Mouse (Mus musculus) CH12.LX (cell line): ENCODE measurements around the gene Acoxl. TPM values are rescaled to one million over a fixed set of nuclear protein-coding genes. Genes with fewer than 3 reads are reported as not detected.
A peak's percentile ranks its signal among the peaks of the same experiment; 100 is the strongest.

Source experiments
- DNase-seq: peaks from one replicate; pipeline ENCODE4 v3.0.0-alpha.2; 2013; ENCODE audit errors: extremely low read depth
- H3K27ac ChIP-seq: 2 replicates; pipeline ENCODE4 v1.5.1; 2012; ENCODE audit warnings: low read depth, mild to moderate bottlenecking, control low read depth, moderate library complexity; ENCODE audit not compliant: insufficient read depth
- H3K27me3 ChIP-seq: replicated peaks from 2 replicates; pipeline ENCODE3; 2012; ENCODE audit warnings: inconsistent platforms
- H3K36me3 ChIP-seq, 2 experiments: replicated peaks in 1 of 2; 2 replicates each; pipeline versions ENCODE3 to v1.6.1; 2012; ENCODE audit warnings: inconsistent platforms in 1 of 2, low read length in 1 of 2, mild to moderate bottlenecking in 1 of 2, mixed read lengths in 1 of 2, moderate library complexity in 1 of 2; ENCODE audit not compliant: control insufficient read depth in 1 of 2, insufficient read depth in 1 of 2
- H3K4me1 ChIP-seq, 2 experiments: 2 replicates each; pipeline ENCODE4 v1.6.1; 2012; ENCODE audit warnings: inconsistent platforms in 1 of 2, moderate library complexity in 1 of 2; ENCODE audit not compliant: insufficient read depth in 2 of 2, control insufficient read depth in 1 of 2
- H3K4me2 ChIP-seq: 2 replicates; pipeline ENCODE4 v1.6.1; 2012; ENCODE audit warnings: low read depth, mild to moderate bottlenecking, control low read depth; ENCODE audit not compliant: poor library complexity, insufficient read depth, severe bottlenecking
- H3K4me3 ChIP-seq, 3 experiments: fragments of 150-350 bp in 1 of 3; sonication (generic) in 1 of 3; replicated peaks in 1 of 3; 2 replicates each; pipeline versions ENCODE3 to v1.5.1; 2011 to 2012; ENCODE audit warnings: low read depth in 2 of 3, low read length in 2 of 3, mild to moderate bottlenecking in 2 of 3, moderate library complexity in 2 of 3, control low read depth in 1 of 3, improper control_type of control experiment in 1 of 3, inconsistent platforms in 1 of 3, mixed read lengths in 1 of 3; ENCODE audit not compliant: poor library complexity in 1 of 3
- H3K79me2 ChIP-seq: replicated peaks from 2 replicates; pipeline ENCODE4 v1.6.1; 2012; ENCODE audit warnings: mild to moderate bottlenecking, moderate library complexity; ENCODE audit not compliant: control insufficient read depth, poor library complexity, insufficient read depth, severe bottlenecking; ENCODE audit errors: extremely low read depth
- H3K9ac ChIP-seq: 2 replicates; pipeline ENCODE4 v1.6.1; 2012; ENCODE audit warnings: low read depth, mild to moderate bottlenecking, control low read depth, moderate library complexity; ENCODE audit not compliant: insufficient read depth
- H3K9me3 ChIP-seq: replicated peaks from 2 replicates; pipeline ENCODE3; 2012; ENCODE audit warnings: low read length, inconsistent platforms, mixed read lengths
- BHLHE40 ChIP-seq: IDR thresholded peaks from 2 replicates; pipeline ENCODE4 v1.6.1; 2011; ENCODE audit warnings: mild to moderate bottlenecking, low read depth, low read length, improper control_type of control experiment
- CHD2 ChIP-seq: IDR thresholded peaks from 2 replicates; pipeline ENCODE4 v1.6.1; 2011; ENCODE audit warnings: low read length, improper control_type of control experiment
- CTCF ChIP-seq, 2 experiments: IDR thresholded peaks in 1 of 2; conservative IDR thresholded peaks in 1 of 2; 2 replicates each; pipeline ENCODE4 v1.5.1; 2011 to 2012; ENCODE audit warnings: low read depth in 2 of 2, low read length in 2 of 2, improper control_type of control experiment in 1 of 2, inconsistent platforms in 1 of 2, mild to moderate bottlenecking in 1 of 2, moderate library complexity in 1 of 2
- E2F4 ChIP-seq: IDR thresholded peaks from 2 replicates; pipeline ENCODE4 v1.6.1; 2011; ENCODE audit warnings: low read depth, low read length, improper control_type of control experiment; ENCODE audit not compliant: insufficient replicate concordance
- EP300 ChIP-seq: IDR thresholded peaks from 2 replicates; pipeline ENCODE4 v1.6.1; 2011; ENCODE audit warnings: low read length, improper control_type of control experiment
- ETS1 ChIP-seq: conservative IDR thresholded peaks from 2 replicates; pipeline ENCODE4 v1.6.1; 2012; ENCODE audit warnings: low read depth, mild to moderate bottlenecking, inconsistent platforms, low read length, improper control_type of control experiment, moderate library complexity
- HCFC1 ChIP-seq: IDR thresholded peaks from 2 replicates; pipeline ENCODE4 v1.6.1; 2012; ENCODE audit warnings: low read depth, mild to moderate bottlenecking, inconsistent platforms, low read length, improper control_type of control experiment
- IRF4 ChIP-seq: IDR thresholded peaks from 2 replicates; pipeline ENCODE4 v1.6.1; 2014; ENCODE audit warnings: low read depth, mild to moderate bottlenecking, inconsistent platforms, low read length, improper control_type of control experiment
- JUN ChIP-seq: IDR thresholded peaks from 2 replicates; pipeline ENCODE4 v1.6.1; 2011; ENCODE audit warnings: low read depth, mild to moderate bottlenecking, low read length, improper control_type of control experiment, moderate library complexity; ENCODE audit not compliant: insufficient read depth
- MAFK ChIP-seq: IDR thresholded peaks from 2 replicates; pipeline ENCODE4 v1.6.1; 2011; ENCODE audit warnings: low read length, improper control_type of control experiment; ENCODE audit not compliant: insufficient replicate concordance
- MAX ChIP-seq: IDR thresholded peaks from 2 replicates; pipeline ENCODE4 v1.6.1; 2011; ENCODE audit warnings: low read length, improper control_type of control experiment
- MAZ ChIP-seq: IDR thresholded peaks from 2 replicates; pipeline ENCODE4 v1.6.1; 2012; ENCODE audit warnings: low read depth, mild to moderate bottlenecking, inconsistent platforms, low read length, improper control_type of control experiment, moderate library complexity
- MEF2A ChIP-seq: IDR thresholded peaks from 2 replicates; pipeline ENCODE4 v1.6.1; 2014; ENCODE audit warnings: low read depth, mild to moderate bottlenecking, inconsistent platforms, low read length, improper control_type of control experiment, borderline replicate concordance
- MYC ChIP-seq: IDR thresholded peaks from 2 replicates; pipeline ENCODE4 v1.6.1; 2011; ENCODE audit warnings: low read depth, mild to moderate bottlenecking, improper control_type of control experiment, low read length
- NELFE ChIP-seq: IDR thresholded peaks from 2 replicates; pipeline ENCODE4 v1.6.1; 2011; ENCODE audit warnings: low read depth, low read length, improper control_type of control experiment
- NRF1 ChIP-seq: IDR thresholded peaks from 2 replicates; pipeline ENCODE4 v1.6.1; 2014; ENCODE audit warnings: low read depth, mild to moderate bottlenecking, inconsistent platforms, low read length, improper control_type of control experiment, moderate library complexity
- POLR2A ChIP-seq: IDR thresholded peaks from 2 replicates; pipeline ENCODE4 v1.6.1; 2011; ENCODE audit warnings: low read depth, mild to moderate bottlenecking, improper control_type of control experiment, low read length
- RAD21 ChIP-seq: IDR thresholded peaks from 2 replicates; pipeline ENCODE4 v1.6.1; 2011; ENCODE audit warnings: low read depth, mild to moderate bottlenecking, low read length, improper control_type of control experiment, moderate library complexity
- SIN3A ChIP-seq: IDR thresholded peaks from 2 replicates; pipeline ENCODE4 v1.6.1; 2012; ENCODE audit warnings: low read length, improper control_type of control experiment, inconsistent platforms
- TBP ChIP-seq: conservative IDR thresholded peaks from 2 replicates; pipeline ENCODE4 v1.6.1; 2011; ENCODE audit warnings: low read depth, low read length, improper control_type of control experiment
- TCF12 ChIP-seq: IDR thresholded peaks from 2 replicates; pipeline ENCODE4 v1.6.1; 2014; ENCODE audit warnings: low read depth, mild to moderate bottlenecking, inconsistent platforms, low read length, improper control_type of control experiment
- USF1 ChIP-seq: IDR thresholded peaks from 2 replicates; pipeline ENCODE4 v1.6.1; 2014; ENCODE audit warnings: low read depth, mild to moderate bottlenecking, inconsistent platforms, low read length, improper control_type of control experiment
- USF2 ChIP-seq: conservative IDR thresholded peaks from 2 replicates; pipeline ENCODE4 v1.6.1; 2011; ENCODE audit warnings: low read depth, low read length, improper control_type of control experiment
- ZMIZ1 ChIP-seq: IDR thresholded peaks from 2 replicates; pipeline ENCODE4 v1.6.1; 2012; ENCODE audit warnings: low read depth, mild to moderate bottlenecking, inconsistent platforms, low read length, improper control_type of control experiment
- ZNF384 ChIP-seq: IDR thresholded peaks from 2 replicates; pipeline ENCODE4 v1.6.1; 2012; ENCODE audit warnings: low read depth, low read length, improper control_type of control experiment, inconsistent platforms
- dilution Hi-C: fragments of 300-500 bp; cut with MboI; formaldehyde crosslinking; loops from 2 replicates; pipeline ENCODE4 v1.14.3; 2020; ENCODE audit warnings: low sequenced_read_pairs; ENCODE audit not compliant: extremely low pct_unique_long_range_greater_than_20kb, extremely low pct_ligation_motif_present
- in situ Hi-C: fragments of 300-500 bp; cut with MboI; formaldehyde crosslinking; loops from 3 replicates; pipeline ENCODE4 v1.14.3; 2019; ENCODE audit warnings: low sequenced_read_pairs, low pct_ligation_motif_present, low pct_unique_long_range_greater_than_20kb, mixed read lengths
- polyA plus RNA-seq: library from polyadenylated mRNA; unstranded; fragments of >175 nt; gene quantifications from 2 replicates; pipeline ENCODE4 v1.2.1, GENCODE M21; 2012; ENCODE audit warnings: low read depth; ENCODE audit not compliant: insufficient read length
- total RNA-seq, 2 experiments: library from RNA; depleted of rRNA; stranded (reverse); fragments of 300-350 nt in 1 of 2; fragments of >200 nt in 1 of 2; gene quantifications; 2 replicates each; pipeline ENCODE4 v1.2.3; 2012 to 2014

Gene Acoxl
- total and polyA plus RNA-seq, 3 experiments: 0.25 to 0.43 TPM; not detected in 1

GRCm38 (mm10) chr2:127928279-127928678, 89.6 kb downstream of the Acoxl start:
- dilution Hi-C loops (no loop called here), in situ Hi-C loops (no loop called here)
- H3K27me3 ChIP-seq: peaks cover 2% of the 10 kb centered on the region
- H3K79me2 ChIP-seq: no peaks in the 10 kb centered on the region
- H3K9ac ChIP-seq: no peak overlapping the region
- peak overlapping the region; percentile 93 for H3K4me2 ChIP-seq
- H3K9me3 ChIP-seq: no peaks in the 10 kb centered on the region
- no peak for DNase-seq
- no peaks in the 10 kb centered on the region for H3K36me3 ChIP-seq
- peaks cover 27 to 73% of the 10 kb centered on the region in 2 experiments for H3K4me1 ChIP-seq
- H3K4me3 ChIP-seq: no peak overlapping the region
- no peak overlapping the region for H3K27ac ChIP-seq
- TF ChIP-seq TBP: no peak
- no peak for TF ChIP-seq RAD21
- no peak for TF ChIP-seq JUN
- no peak for TF ChIP-seq MAX

- Histone ChIP-seq H3K4me2 (no peak overlapping the region), H3K4me3 (no peak overlapping the region), H3K79me2 (no peaks in the 10 kb centered on the region), H3K27ac (no peak overlapping the region), H3K4me1 (peaks cover 25 to 75% of the 10 kb centered on the region in 2 experiments), H3K9ac (no peak overlapping the region), H3K9me3 (no peaks in the 10 kb centered on the region), H3K27me3 (peaks cover 2% of the 10 kb centered on the region), H3K36me3 (no peaks in the 10 kb centered on the region)
- no peak for DNase-seq
- dilution Hi-C loops (no loop called here), in situ Hi-C loops (no loop called here)
- TF ChIP-seq USF1 (no peak), NRF1 (no peak), POLR2A (no peak), E2F4 (no peak), MAFK (no peak), MAZ (no peak), ZMIZ1 (no peak)
These were observed 90.2 kb downstream of the Acoxl start for GRCm38 (mm10) chr2:127928871-127929270.

GRCm38 (mm10) chr2:127929939-127930715, 91.5 kb downstream of the Acoxl start:
- Histone ChIP-seq H3K4me1 (peaks cover 28 to 87% of the 10 kb centered on the region in 2 experiments), H3K27ac (no peak overlapping the region), H3K36me3 (no peaks in the 10 kb centered on the region), H3K9me3 (peaks cover 2% of the 10 kb centered on the region), H3K27me3 (peaks cover 2% of the 10 kb centered on the region), H3K79me2 (no peaks in the 10 kb centered on the region), H3K4me2 (no peak overlapping the region), H3K4me3 (no peak overlapping the region), H3K9ac (no peak overlapping the region)
- in situ Hi-C loops (no loop called here), dilution Hi-C loops (no loop called here)
- no peak for DNase-seq
- TF ChIP-seq ZNF384 (no peak), ETS1 (peak; percentile 31; the same call in 1 of the 2 replicates), MAZ (0 out of 2 replicates have a peak, but pooled peaks have one; percentile 55), IRF4 (peak; percentile 82), HCFC1 (no peak), SIN3A (no peak), BHLHE40 (0 out of 2 replicates have a peak, but pooled peaks have one; percentile 30), NELFE (no peak), TBP (no peak), MEF2A (0 out of 2 replicates have a peak, but pooled peaks have one; percentile 30), MAX (no peak), USF2 (no peak), CHD2 (no peak), JUN (no peak), TCF12 (peak; percentile 46; the same call in 1 of the 2 replicates), MYC (no peak), CTCF (conservative IDR thresholded peaks at IDR 0.05 in 1 of 2, IDR thresholded peaks at IDR 0.05 in 1 of 2; ENCODE audit: low read depth in 2 of 2, low read length in 2 of 2) (no peak), EP300 (peak; percentile 70)
